Mouse (Mus musculus): ENCODE measurements at regions not wholly inside any gene's neighbourhood (a gene's known extent, or its start where the extent isn't known, plus 50 kb on each side); places are given as distances from the start of the nearest gene placed in this dataset.

DNA sequence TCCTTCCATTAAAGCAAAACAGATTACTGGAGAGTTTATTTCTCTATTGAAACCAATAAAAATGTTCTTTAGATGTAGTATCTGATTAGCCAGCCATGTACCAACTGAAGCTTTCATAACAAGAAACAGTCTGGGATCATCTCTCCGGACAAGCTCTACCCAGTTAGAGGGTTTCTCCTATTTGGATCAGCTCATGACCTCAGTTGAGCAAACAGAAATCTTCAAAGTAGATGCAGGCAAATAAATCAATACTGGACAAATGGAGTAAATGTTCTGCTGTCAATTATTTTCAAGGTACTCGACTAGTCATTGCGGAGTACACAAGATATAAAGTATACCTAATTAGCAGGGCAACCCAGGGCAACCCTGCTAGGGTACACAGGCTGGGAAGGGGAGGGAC, 67.4 kb downstream of the Avpr1a start:
- Histone ChIP-seq H3K4me1 (no peaks in the 10 kb centered on the region), H3K27me3 (no peaks in the 10 kb centered on the region), H3K4me2 (no peak overlapping the region), H3K9me3 (peaks cover 8% of the 10 kb centered on the region; the same call in 1 of the 2 replicates), H3K9ac (no peak overlapping the region), H3K36me3 (no peaks in the 10 kb centered on the region), H3K27ac (no peak overlapping the region), H3K4me3 (no peak overlapping the region)
- WGBS, result 78% methylated on average over 3 of the region's 3 CpGs
- no peak for ATAC-seq (ENCODE audit: insufficient number of reproducible peaks, insufficient read depth, low FRiP score, low TSS enrichment, low read depth)

DNA sequence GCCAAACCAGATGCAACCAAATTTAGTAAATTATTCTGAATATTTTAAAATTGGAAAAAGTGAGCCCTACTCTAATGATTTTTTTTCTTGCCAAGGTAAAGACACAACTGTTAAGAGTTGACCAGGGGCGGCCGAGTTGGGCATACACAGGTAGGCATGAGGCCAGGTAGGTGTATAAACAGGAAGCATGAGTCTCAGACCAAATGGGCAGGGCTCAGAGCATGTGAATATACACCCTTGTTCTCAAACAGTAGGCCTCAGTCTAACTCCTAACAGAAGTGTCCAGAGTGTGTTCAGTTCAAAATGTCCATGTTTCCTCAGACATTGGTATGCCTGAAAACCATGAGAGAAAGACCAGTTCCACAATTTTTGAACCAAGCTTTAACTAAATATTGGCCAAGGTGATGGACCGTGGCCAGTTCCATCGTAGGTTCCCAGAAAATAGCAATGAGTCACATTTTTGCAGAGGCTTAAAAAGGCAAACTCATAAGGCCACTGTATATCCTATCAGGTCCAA, 71.0 kb downstream of the Avpr1a start:
- ATAC-seq (ENCODE audit: insufficient number of reproducible peaks, insufficient read depth, low FRiP score, low TSS enrichment, low read depth), result no peak
- Histone ChIP-seq H3K4me2 (no peak overlapping the region), H3K36me3 (no peaks in the 10 kb centered on the region), H3K27me3 (no peaks in the 10 kb centered on the region), H3K27ac (no peak overlapping the region), H3K9me3 (no peaks in the 10 kb centered on the region), H3K4me1 (no peaks in the 10 kb centered on the region), H3K4me3 (no peak overlapping the region), H3K9ac (no peak overlapping the region)
- WGBS, result 91% methylated on average over 4 of the region's 4 CpGs

DNA sequence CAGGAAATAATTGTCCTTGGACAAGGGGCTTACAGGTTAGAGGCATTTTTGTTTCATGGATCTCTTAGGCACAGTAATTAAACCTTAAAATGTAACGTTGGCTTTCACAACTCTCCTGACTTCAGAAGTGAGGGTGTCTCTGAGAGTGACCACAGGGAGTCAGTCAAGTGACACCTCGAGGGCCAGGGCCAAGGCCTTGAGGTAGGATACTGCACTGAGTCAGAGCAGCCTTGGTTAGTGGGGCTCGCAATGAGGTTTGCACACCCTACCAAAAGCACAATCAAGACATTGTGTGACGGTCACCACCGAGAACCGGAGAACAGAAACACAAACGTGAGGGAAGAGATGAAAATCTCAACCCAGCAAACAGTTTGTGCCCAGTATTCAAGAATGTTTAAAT, 71.7 kb downstream of the Avpr1a start:
- no peaks in the 10 kb centered on the region for H3K36me3 ChIP-seq
- no peak overlapping the region for H3K9ac ChIP-seq
- H3K9me3 ChIP-seq, result no peaks in the 10 kb centered on the region
- H3K4me1 ChIP-seq, result no peaks in the 10 kb centered on the region
- no peak for ATAC-seq (ENCODE audit: insufficient number of reproducible peaks, insufficient read depth, low FRiP score, low TSS enrichment, low read depth)
- WGBS, result 81% methylated on average over 7 of the region's 7 CpGs
- H3K4me2 ChIP-seq, result no peak overlapping the region
- no peaks in the 10 kb centered on the region for H3K27me3 ChIP-seq
- no peak overlapping the region for H3K27ac ChIP-seq
- no peak overlapping the region for H3K4me3 ChIP-seq

DNA sequence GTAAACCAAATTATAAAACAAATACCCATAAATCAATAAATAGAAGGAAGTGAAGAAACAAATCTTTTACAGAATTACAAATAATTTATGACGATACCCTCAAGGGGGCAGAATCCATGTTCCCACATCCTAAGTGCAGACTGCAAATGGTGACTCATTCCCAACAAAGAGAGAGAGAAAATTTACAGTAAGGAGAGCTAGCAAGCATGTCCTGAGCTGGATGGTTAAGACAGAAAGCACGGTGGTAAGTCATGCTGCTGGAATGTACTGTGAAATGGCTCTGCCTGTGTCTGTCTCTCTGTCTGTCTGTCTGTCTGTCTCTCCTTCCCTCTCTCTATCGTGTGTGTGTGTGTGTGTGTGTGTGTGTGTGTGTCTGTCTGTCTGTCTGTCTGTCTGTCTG, 74.3 kb downstream of the Avpr1a start:
- no peak overlapping the region for H3K4me3 ChIP-seq
- no peak for ATAC-seq (ENCODE audit: insufficient number of reproducible peaks, insufficient read depth, low FRiP score, low TSS enrichment, low read depth)

DNA sequence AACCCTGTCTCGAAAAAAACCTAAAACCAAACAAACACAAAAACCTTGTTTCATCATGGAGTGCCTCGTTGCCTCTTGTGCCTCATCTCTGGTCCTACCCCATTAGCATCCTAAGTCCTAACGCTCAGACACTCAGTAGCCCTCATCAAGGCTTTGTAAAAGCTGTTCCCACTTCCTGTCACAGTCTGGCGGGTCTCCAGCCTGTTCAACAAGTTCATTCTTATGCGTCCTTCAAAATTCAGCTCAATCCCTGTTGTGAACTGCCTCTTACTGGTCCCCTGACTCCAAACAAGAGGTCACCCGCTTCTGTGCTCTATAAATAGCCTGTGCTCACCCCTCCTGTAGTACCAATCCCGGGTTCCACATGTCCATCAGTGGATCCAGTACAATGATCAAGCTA, 77.1 kb downstream of the Avpr1a start:
- H3K36me3 ChIP-seq, result no peaks in the 10 kb centered on the region
- H3K9ac ChIP-seq, result no peak overlapping the region
- H3K27me3 ChIP-seq, result no peaks in the 10 kb centered on the region
- ATAC-seq (ENCODE audit: insufficient number of reproducible peaks, insufficient read depth, low FRiP score, low TSS enrichment, low read depth), result no peak
- H3K4me2 ChIP-seq, result no peak overlapping the region
- H3K27ac ChIP-seq, result no peak overlapping the region
- H3K4me3 ChIP-seq, result no peak overlapping the region
- no peaks in the 10 kb centered on the region for H3K9me3 ChIP-seq
- 76% methylated on average over 7 of the region's 7 CpGs for WGBS
- H3K4me1 ChIP-seq, result no peaks in the 10 kb centered on the region

More for the DNA sequence above, 74.3 kb downstream of the Avpr1a start:
- Histone ChIP-seq H3K9me3 (no peaks in the 10 kb centered on the region), H3K27me3 (no peaks in the 10 kb centered on the region), H3K27ac (no peak overlapping the region), H3K36me3 (no peaks in the 10 kb centered on the region), H3K4me2 (no peak overlapping the region), H3K9ac (no peak overlapping the region), H3K4me1 (no peaks in the 10 kb centered on the region)
- 75% methylated on average over 3 of the region's 3 CpGs for WGBS

DNA sequence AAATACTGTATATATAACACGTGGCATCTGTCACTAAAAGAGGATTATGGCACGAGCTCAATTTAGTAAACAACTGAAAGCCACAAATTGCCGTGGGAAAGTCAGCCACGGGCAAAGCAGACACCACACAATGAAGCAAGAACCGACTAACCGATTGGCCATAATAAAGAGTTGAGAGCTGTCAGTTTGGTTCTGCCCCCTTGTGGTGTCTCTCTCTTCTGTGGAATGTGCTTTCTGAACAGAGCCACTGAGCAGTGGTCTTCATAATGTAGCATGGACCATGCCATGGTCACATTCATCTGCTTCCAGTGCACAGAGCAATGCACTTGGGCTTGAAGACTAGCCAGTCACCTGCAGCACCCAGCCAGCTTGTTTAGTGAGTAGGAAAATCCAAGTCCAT, 77.5 kb downstream of the Avpr1a start:
- Histone ChIP-seq H3K27me3 (no peaks in the 10 kb centered on the region), H3K27ac (no peak overlapping the region), H3K9me3 (no peaks in the 10 kb centered on the region), H3K9ac (no peak overlapping the region), H3K4me1 (no peaks in the 10 kb centered on the region), H3K4me3 (no peak overlapping the region), H3K4me2 (no peak overlapping the region), H3K36me3 (no peaks in the 10 kb centered on the region)
- ATAC-seq (ENCODE audit: insufficient number of reproducible peaks, insufficient read depth, low FRiP score, low TSS enrichment, low read depth), result no peak
- 65% methylated on average over 6 of the region's 6 CpGs for WGBS

DNA sequence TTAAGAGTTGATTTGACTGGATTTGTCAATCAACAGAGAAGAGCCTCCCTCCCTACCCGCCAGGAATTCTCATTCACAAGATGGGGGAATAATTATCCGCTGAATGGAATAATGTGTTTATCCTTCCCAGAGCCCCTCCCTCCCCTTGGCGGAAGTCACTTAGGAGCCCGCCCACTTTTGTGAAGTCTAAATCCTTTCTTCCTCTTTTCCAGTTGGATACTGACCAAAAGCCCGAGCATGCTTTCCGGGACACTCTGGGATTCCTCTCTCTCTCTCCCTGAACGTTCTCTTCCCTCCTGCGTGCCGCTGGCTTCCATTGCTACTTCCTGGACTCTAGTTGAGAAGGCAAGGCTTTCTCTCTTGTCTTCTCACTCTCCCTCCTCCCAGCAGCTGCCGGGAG, 79.9 kb downstream of the Avpr1a start:
- H3K4me2 ChIP-seq, result no peak overlapping the region
- H3K27ac ChIP-seq, result no peak overlapping the region
- no peaks in the 10 kb centered on the region for H3K9me3 ChIP-seq
- WGBS, result 82% methylated on average over 10 of the region's 10 CpGs
- ATAC-seq (ENCODE audit: insufficient number of reproducible peaks, insufficient read depth, low FRiP score, low TSS enrichment, low read depth), result no peak
- no peaks in the 10 kb centered on the region for H3K4me1 ChIP-seq
- H3K9ac ChIP-seq, result no peak overlapping the region
- H3K27me3 ChIP-seq, result no peaks in the 10 kb centered on the region
- H3K4me3 ChIP-seq, result no peak overlapping the region
- no peaks in the 10 kb centered on the region for H3K36me3 ChIP-seq

DNA sequence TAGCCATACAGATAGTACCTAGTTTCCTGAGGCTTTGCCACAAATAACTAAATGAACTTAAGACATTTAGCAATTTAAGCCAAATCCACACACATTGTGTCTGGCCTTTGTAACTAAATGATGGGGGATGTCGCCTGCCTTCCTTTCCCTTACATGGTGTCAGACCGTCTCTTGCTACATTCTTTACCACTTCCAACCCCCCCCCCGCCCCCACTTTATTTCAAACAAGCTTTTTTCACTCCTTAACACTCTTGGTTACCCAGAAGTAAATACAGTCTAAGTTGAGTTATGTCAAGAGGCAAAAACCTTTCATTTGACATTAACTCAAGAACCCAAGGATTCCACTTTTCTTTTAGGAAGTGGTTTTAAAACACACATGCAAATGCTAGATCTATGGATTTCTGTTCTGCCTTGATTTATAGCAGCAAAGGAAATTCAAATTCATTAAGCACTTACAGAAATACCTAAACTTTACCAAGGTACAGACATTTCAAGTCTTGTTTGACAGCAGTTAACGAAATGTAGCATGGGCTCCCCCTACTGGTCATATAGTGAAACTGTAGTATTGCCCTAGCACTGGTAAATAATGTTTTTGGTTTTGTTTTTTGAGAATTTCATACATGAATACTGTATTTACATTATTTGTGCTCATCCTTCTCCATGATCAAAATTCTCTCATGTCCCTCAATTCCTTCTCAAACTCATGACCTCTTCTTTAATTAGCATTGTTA, 80.8 kb downstream of the Avpr1a start:
- Histone ChIP-seq H3K4me3 (no peak overlapping the region), H3K27ac (no peak overlapping the region), H3K9me3 (no peaks in the 10 kb centered on the region), H3K4me2 (no peak overlapping the region), H3K27me3 (no peaks in the 10 kb centered on the region), H3K4me1 (no peaks in the 10 kb centered on the region), H3K36me3 (no peaks in the 10 kb centered on the region), H3K9ac (no peak overlapping the region)
- 31% methylated on average over 4 of the region's 4 CpGs for WGBS
- no peak for ATAC-seq (ENCODE audit: insufficient number of reproducible peaks, insufficient read depth, low FRiP score, low TSS enrichment, low read depth)

DNA sequence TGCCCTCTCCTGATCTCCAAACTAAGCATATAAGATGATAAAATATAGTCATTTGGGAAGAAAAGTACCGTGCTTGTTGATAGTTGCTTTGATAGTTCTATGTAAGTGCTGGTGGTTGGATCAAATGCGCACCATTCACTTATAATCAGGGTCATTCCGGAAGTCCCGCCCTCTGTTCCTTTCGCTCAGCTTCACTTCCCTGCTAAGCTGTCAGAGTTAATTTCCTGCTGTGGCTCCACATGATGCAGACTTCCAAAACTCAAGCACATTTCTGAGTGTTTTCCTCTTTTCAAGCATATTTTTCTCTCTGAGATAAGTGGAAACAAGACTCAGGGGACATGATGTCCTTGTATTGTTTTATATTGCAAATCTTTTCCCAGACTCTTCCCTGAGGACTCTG, 86.4 kb downstream of the Avpr1a start:
- Histone ChIP-seq H3K27ac (no peak overlapping the region), H3K4me1 (no peaks in the 10 kb centered on the region), H3K4me3 (no peak overlapping the region), H3K27me3 (no peaks in the 10 kb centered on the region), H3K36me3 (no peaks in the 10 kb centered on the region), H3K4me2 (no peak overlapping the region), H3K9me3 (no peaks in the 10 kb centered on the region), H3K9ac (no peak overlapping the region)
- no peak for ATAC-seq (ENCODE audit: insufficient number of reproducible peaks, insufficient read depth, low FRiP score, low TSS enrichment, low read depth)
- WGBS, result 58% methylated on average over 5 of the region's 5 CpGs

DNA sequence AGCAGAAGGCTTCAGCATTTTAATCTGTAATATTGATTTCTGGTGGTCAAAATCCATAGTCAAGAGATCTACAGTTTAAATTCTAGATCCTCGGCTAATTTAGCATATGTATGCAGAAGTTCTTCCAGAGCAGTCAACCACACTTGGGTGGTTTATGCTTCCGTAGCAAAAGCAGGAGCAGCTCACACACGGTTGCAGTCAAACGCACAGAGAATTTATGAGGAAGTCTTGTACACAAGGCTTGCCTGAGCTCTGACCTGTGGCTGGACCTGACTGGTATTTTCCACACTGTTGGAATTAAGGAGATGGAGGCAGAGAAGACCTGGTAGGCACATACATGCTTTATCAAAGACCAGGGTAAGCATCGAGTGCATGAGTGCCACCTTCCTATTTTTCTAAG, 86.8 kb downstream of the Avpr1a start:
- no peak for ATAC-seq (ENCODE audit: insufficient number of reproducible peaks, insufficient read depth, low FRiP score, low TSS enrichment, low read depth)
- H3K27ac ChIP-seq, result no peak overlapping the region
- no peaks in the 10 kb centered on the region for H3K9me3 ChIP-seq
- H3K36me3 ChIP-seq, result no peaks in the 10 kb centered on the region
- no peaks in the 10 kb centered on the region for H3K27me3 ChIP-seq
- WGBS, result 75% methylated on average over 5 of the region's 5 CpGs
- no peaks in the 10 kb centered on the region for H3K4me1 ChIP-seq
- no peak overlapping the region for H3K4me3 ChIP-seq
- H3K9ac ChIP-seq, result no peak overlapping the region
- no peak overlapping the region for H3K4me2 ChIP-seq

DNA sequence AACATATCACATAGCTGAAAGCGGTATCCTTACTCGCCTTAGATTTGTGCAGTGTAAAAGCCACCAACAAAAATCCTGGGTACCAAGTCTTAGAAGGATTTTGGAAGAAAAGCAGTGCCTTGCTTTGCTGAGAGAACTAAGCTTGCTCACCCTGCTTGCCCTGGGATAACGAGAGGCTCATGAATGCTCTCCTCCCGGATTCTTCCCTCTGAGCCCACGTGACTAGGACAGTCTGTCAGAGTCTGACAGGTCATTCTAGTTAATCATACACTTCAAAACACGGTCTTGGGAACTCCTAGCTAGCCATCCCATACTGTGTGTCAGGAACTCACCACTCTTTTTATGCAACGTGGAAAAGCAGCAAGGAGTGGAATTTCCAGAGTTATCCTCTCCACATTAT, 91.4 kb downstream of the Avpr1a start:
- no peak overlapping the region for H3K9ac ChIP-seq
- H3K27ac ChIP-seq, result no peak overlapping the region
- 68% methylated on average over 7 of the region's 7 CpGs for WGBS
- H3K27me3 ChIP-seq, result no peaks in the 10 kb centered on the region
- H3K9me3 ChIP-seq, result no peaks in the 10 kb centered on the region
- no peak overlapping the region for H3K4me3 ChIP-seq
- H3K4me2 ChIP-seq, result no peak overlapping the region
- no peaks in the 10 kb centered on the region for H3K36me3 ChIP-seq
- H3K4me1 ChIP-seq, result peaks cover 2% of the 10 kb centered on the region; the same call in 1 of the 2 replicates
- no peak for ATAC-seq (ENCODE audit: insufficient number of reproducible peaks, insufficient read depth, low FRiP score, low TSS enrichment, low read depth)

DNA sequence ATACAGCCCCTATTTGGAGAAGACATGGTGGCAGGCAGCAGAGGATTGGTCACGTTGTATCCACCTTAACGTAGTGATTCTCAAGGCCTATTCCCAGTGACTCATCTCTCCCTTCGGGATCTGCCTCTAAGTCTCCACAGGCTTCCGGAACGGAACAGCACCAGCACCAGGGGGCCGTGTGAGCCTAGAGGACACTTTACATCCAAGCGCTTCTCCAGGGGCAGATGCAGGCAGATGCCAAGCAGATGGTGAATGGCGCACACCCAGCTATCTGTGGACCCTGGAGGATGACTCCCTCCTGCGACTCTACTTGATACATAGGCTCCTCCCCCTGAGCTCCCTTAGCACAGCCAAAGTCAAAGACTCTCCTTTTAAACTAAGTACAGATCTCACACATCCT, 94.3 kb downstream of the Avpr1a start:
- Histone ChIP-seq H3K36me3 (no peaks in the 10 kb centered on the region), H3K9me3 (no peaks in the 10 kb centered on the region), H3K4me1 (peaks cover 2% of the 10 kb centered on the region; the same call in 1 of the 2 replicates), H3K27ac (no peak overlapping the region), H3K4me2 (no peak overlapping the region), H3K9ac (no peak overlapping the region), H3K27me3 (no peaks in the 10 kb centered on the region), H3K4me3 (no peak overlapping the region)
- WGBS, result 65% methylated on average over 9 of the region's 9 CpGs
- no peak for ATAC-seq (ENCODE audit: insufficient number of reproducible peaks, insufficient read depth, low FRiP score, low TSS enrichment, low read depth)

Measured in embryonic facial prominence, embryonic 13.5 days (tissue).